Mouse (Mus musculus) spleen, adult 2 months (tissue): ENCODE results near the gene Fbxo11. TPM values are rescaled to one million over a fixed set of nuclear protein-coding genes. Genes with fewer than 3 reads are reported as not detected.
A peak's percentile ranks its signal among the peaks of the same experiment; 100 is the strongest.

Experiments
- DNase-seq, 2 experiments: peaks; one replicate each; pipeline versions ENCODE4 v3.0.0 to v3.0.0-alpha.2; 2012 to 2021; ENCODE audit warnings: low spot score in 2 of 2, low read depth in 1 of 2
- H3K27ac ChIP-seq: fragments of 200-500 bp; 2 replicates; pipeline ENCODE4 v1.5.1; 2012; ENCODE audit warnings: low read length, inconsistent platforms; ENCODE audit not compliant: insufficient read depth
- H3K27me3 ChIP-seq: fragments of 200-500 bp; 2 replicates; pipeline ENCODE4 v1.6.1; 2012; ENCODE audit warnings: mild to moderate bottlenecking, moderate library complexity, low read length, inconsistent platforms; ENCODE audit not compliant: control insufficient read depth, insufficient read depth
- H3K36me3 ChIP-seq: fragments of 200-500 bp; 2 replicates; pipeline ENCODE4 v1.6.1; 2012; ENCODE audit warnings: mild to moderate bottlenecking, low read length, inconsistent platforms; ENCODE audit not compliant: control insufficient read depth, insufficient read depth
- H3K4me1 ChIP-seq: fragments of 200-500 bp; 2 replicates; pipeline ENCODE4 v1.6.1; 2011; ENCODE audit warnings: inconsistent platforms; ENCODE audit not compliant: control insufficient read depth, insufficient read depth, insufficient read length
- H3K4me3 ChIP-seq: fragments of 200-500 bp; 2 replicates; pipeline ENCODE4 v1.5.1; 2011; ENCODE audit warnings: mild to moderate bottlenecking, inconsistent platforms; ENCODE audit not compliant: insufficient read depth, insufficient read length; ENCODE audit errors: extremely low read depth
- CTCF ChIP-seq: fragments of 200-500 bp; IDR thresholded peaks from 2 replicates; pipeline ENCODE4 v1.5.1; 2011; ENCODE audit warnings: mild to moderate bottlenecking, inconsistent platforms; ENCODE audit not compliant: insufficient read depth, insufficient read length, insufficient replicate concordance; ENCODE audit errors: extremely low read depth
- POLR2A ChIP-seq: fragments of 200-500 bp; IDR thresholded peaks from 2 replicates; pipeline ENCODE4 v1.6.1; 2011; ENCODE audit warnings: low read depth, low read length, inconsistent platforms
- WGBS: fragments of 180-500 bp; shearing (Covaris S2); methylation state at CpG from one replicate; pipeline ENCODE4 v1.1.7; 2018; 5-methylcytosine and 5-hydroxymethylcytosine counted together
- polyA plus RNA-seq: library from polyadenylated mRNA; depleted of rRNA; stranded (reverse); fragments of >200 nt; gene quantifications from 2 replicates; pipeline ENCODE4 v1.2.3, GENCODE M21; 2012; rRNA removed

The Fbxo11 gene
- polyA plus RNA-seq, 1 experiment, result 13.6 TPM

- 35% methylated on average over 16 of the region's 16 CpGs for WGBS
- no peaks in the 10 kb centered on the region; the same call in 1 of the 2 replicates for H3K4me1 ChIP-seq
- H3K36me3 ChIP-seq, result no peaks in the 10 kb centered on the region
- H3K27ac ChIP-seq, result no peak overlapping the region
- DNase-seq, result peak; percentile 22 to 72
- H3K4me3 ChIP-seq, result no peak overlapping the region
- H3K27me3 ChIP-seq, result no peaks in the 10 kb centered on the region
- TF ChIP-seq POLR2A (no peak), CTCF (peak; percentile 99)
Measured at GRCm38 (mm10) chr17:87948965-87949584, 116.0 kb downstream of the Fbxo11 start.

Other genes with a start within 250 kb of the Fbxo11 start
- not detected in 2 replicates for gene Rpl36-ps4, start 144.3 kb downstream of the Fbxo11 start, polyA plus RNA-seq
- 2.8 and 3.3 TPM in 2 replicates for gene Msh6, start 90.2 kb downstream of the Fbxo11 start, polyA plus RNA-seq